Mouse (Mus musculus) bone marrow, adult 2 months (tissue): ENCODE measurements at regions not wholly inside any gene's neighbourhood (a gene's known extent, or its start where the extent isn't known, plus 50 kb on each side); places are given as distances from the start of the nearest gene placed in this dataset.

ENCODE experiments used
- CTCF ChIP-seq: fragments of 200-500 bp; IDR thresholded peaks from 2 replicates; pipeline ENCODE4 v1.5.1; 2011; ENCODE audit warnings: low read length, control low read depth; ENCODE audit not compliant: control insufficient read depth, insufficient read depth
- POLR2A ChIP-seq: fragments of 200-500 bp; IDR thresholded peaks from 2 replicates; pipeline ENCODE4 v1.6.1; 2011; ENCODE audit warnings: low read depth, mild to moderate bottlenecking, control low read depth, low read length, borderline replicate concordance; ENCODE audit not compliant: control insufficient read depth

DNA sequence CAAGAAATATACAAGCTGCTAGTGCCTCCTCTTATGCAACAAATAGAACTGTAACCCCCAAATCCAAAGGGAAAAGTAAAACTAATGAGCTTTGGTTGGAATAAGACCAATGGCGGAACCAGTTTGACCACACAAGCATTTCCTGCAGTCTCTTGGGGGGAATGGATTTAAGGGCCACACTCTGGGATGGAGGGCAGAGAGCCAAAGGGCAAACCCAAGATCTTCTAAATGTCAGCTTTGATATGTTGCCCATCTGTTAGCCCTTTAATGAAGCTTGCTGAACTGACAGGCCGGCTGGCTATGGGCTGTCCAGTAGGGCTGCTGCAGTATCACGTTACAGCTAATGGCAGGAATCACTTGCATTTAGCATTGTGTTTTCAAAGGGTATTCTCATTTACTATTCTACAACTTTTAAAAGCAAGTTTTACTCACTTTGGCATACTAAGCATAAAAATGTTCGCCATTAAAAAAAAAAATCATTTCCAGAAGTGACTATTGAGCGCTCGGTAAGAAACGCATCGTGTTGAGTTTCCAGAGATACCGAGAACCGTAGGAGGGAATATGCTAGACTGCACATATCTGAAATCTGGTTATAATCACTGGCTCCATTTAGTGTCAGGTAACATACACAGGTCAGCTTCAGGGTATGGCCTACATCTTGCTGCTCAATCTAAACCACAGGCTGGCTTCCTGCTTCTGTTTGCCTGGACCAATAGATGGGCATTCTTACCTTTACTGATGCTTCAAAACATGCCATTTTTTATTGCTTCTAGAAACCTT is 51.1 kb upstream of the Mmadhc start:
- no peak for TF ChIP-seq CTCF
- TF ChIP-seq POLR2A: no peak
